Mouse (Mus musculus) stomach, embryonic 14.5 days (tissue): ENCODE measurements around the gene Chchd3. TPM values are rescaled to one million over a fixed set of nuclear protein-coding genes. Genes with fewer than 3 reads are reported as not detected.

ENCODE experiments used
- ATAC-seq: fragments of 200-750 bp; cut with Nextera tagmentation; 2 replicates; pipeline ENCODE4 v1.8.0; 2017; ENCODE audit warnings: low read depth, moderate TSS enrichment; ENCODE audit not compliant: insufficient number of reproducible peaks, insufficient read depth, low FRiP score
- H3K27ac ChIP-seq: fragments of 300-500 bp; sonication (generic); 2 replicates; pipeline ENCODE4 v1.5.1; 2014; ENCODE audit warnings: mild to moderate bottlenecking, low read length, moderate library complexity, mixed read lengths
- H3K27me3 ChIP-seq: fragments of 300-500 bp; sonication (generic); 2 replicates; pipeline ENCODE4 v1.6.1; 2014; ENCODE audit warnings: low read length, control low read depth, mixed read lengths; ENCODE audit not compliant: control insufficient read depth, insufficient read depth
- H3K36me3 ChIP-seq: fragments of 300-500 bp; sonication (generic); 2 replicates; pipeline ENCODE4 v1.6.1; 2014; ENCODE audit warnings: mild to moderate bottlenecking, control low read depth, low read length, moderate library complexity, mixed read lengths; ENCODE audit not compliant: control insufficient read depth, insufficient read depth
- H3K4me1 ChIP-seq: fragments of 300-500 bp; sonication (generic); 2 replicates; pipeline ENCODE4 v1.6.1; 2014; ENCODE audit warnings: low read length, control low read depth, mixed read lengths; ENCODE audit not compliant: control insufficient read depth, insufficient read depth
- H3K4me2 ChIP-seq: fragments of 300-500 bp; sonication (generic); replicated peaks from 2 replicates; pipeline ENCODE4 v1.6.1; 2014; ENCODE audit warnings: low read depth, low read length, control low read depth
- H3K4me3 ChIP-seq: fragments of 300-500 bp; sonication (generic); 2 replicates; pipeline ENCODE4 v1.5.1; 2014; ENCODE audit warnings: low read depth, low read length, control low read depth
- H3K9ac ChIP-seq: fragments of 300-500 bp; sonication (generic); replicated peaks from 2 replicates; pipeline ENCODE4 v1.6.1; 2014; ENCODE audit warnings: low read depth, mild to moderate bottlenecking, control low read depth, low read length, moderate library complexity, mixed read lengths
- H3K9me3 ChIP-seq: fragments of 300-500 bp; sonication (generic); 2 replicates; pipeline ENCODE4 v1.6.1; 2016; ENCODE audit warnings: low read depth, low read length, control low read depth; ENCODE audit not compliant: control insufficient read depth
- WGBS: fragments of 180-500 bp; shearing (Covaris S2); extraction: QIAGEN DNeasy Blood & Tissue Kit; methylation state at CpG from one replicate; pipeline ENCODE4 v1.1.7; 2014; 5-methylcytosine and 5-hydroxymethylcytosine counted together
- polyA plus RNA-seq: library from polyadenylated mRNA; unstranded; fragments of >200 nt; fragmentation: Nextera tagmentation; extraction: Ambion mirVana; gene quantifications from 2 replicates; pipeline ENCODE4 v1.2.1, GENCODE M21; 2014

Chchd3 gene
- polyA plus RNA-seq, 1 experiment from 2014 or later = 96.4 TPM

DNA sequence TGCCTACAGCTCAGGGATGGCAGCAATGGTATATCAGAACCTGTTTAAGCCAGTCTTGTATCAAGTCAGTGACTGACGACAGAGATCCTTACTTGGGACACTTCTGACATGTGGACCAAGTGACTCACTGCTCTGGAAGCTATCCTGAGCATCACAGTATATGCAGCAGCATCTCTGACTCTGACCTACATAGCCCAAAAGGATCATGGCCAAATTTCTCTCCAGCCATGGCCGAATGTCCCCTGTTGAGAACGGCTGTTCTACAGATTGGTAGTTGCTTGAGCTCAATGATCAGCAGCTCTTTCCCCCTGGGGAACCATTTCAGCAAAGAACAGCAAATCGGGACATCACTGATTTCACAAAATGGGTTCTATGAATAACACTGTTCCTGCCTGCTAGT is 161.0 kb downstream of the Chchd3 start:
- WGBS = 92% methylated on average over 4 of the region's 4 CpGs
- Histone ChIP-seq H3K4me3 (no peak overlapping the region), H3K4me2 (no peak overlapping the region), H3K9me3 (no peaks in the 10 kb centered on the region), H3K27ac (no peak overlapping the region), H3K4me1 (no peaks in the 10 kb centered on the region), H3K36me3 (no peaks in the 10 kb centered on the region), H3K9ac (no peak overlapping the region), H3K27me3 (no peaks in the 10 kb centered on the region)
- ATAC-seq = no peak

DNA sequence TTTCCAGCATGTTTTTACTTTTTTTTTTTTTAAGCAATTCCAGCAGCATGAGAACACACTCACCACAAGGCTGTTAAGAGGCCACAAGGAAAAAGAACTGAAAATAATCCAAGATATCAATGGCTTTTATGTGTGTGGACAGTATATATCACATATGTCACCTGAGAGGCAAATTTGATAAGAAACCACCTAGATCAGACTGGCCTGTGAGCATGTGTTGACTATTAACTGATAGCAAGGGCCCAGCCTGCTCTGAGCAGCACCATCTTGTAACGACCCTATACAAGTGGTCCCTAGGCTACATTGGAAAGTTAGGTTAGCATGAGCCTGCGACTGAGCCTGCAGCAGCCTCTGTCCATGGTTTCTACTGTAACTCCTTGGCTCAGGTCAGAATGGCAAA is 166.0 kb downstream of the Chchd3 start:
- Histone ChIP-seq H3K4me3 (no peak overlapping the region), H3K27me3 (no peaks in the 10 kb centered on the region), H3K4me1 (no peaks in the 10 kb centered on the region), H3K36me3 (no peaks in the 10 kb centered on the region), H3K4me2 (no peak overlapping the region), H3K9ac (no peak overlapping the region), H3K9me3 (no peaks in the 10 kb centered on the region), H3K27ac (no peak overlapping the region)
- 76% methylated on average over 2 of the region's 2 CpGs for WGBS
- no peak for ATAC-seq

DNA sequence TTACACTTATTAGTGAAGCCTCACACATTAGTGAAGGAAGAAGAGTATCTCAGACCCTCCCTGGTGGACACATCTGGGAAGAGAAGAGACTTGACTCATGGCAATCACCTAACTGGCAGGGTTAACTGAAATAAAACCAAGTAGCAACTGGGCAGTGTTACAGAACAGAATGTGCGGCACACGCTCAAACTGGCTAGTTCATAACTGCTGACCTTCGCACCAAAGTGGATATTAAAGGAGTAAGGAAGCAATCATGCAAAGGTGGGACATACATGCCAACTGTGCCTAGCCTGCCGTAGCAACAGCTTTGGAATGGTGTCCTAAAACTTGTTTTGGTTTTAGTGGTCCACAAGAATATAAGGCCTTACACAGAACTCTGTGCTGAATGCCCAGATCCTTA is 169.3 kb downstream of the Chchd3 start:
- Histone ChIP-seq H3K4me3 (no peak overlapping the region), H3K4me1 (no peaks in the 10 kb centered on the region), H3K4me2 (no peak overlapping the region), H3K9ac (no peak overlapping the region), H3K27me3 (no peaks in the 10 kb centered on the region), H3K9me3 (no peaks in the 10 kb centered on the region), H3K27ac (no peak overlapping the region), H3K36me3 (no peaks in the 10 kb centered on the region)
- ATAC-seq = no peak
- 95% methylated on average over 4 of the region's 4 CpGs for WGBS

DNA sequence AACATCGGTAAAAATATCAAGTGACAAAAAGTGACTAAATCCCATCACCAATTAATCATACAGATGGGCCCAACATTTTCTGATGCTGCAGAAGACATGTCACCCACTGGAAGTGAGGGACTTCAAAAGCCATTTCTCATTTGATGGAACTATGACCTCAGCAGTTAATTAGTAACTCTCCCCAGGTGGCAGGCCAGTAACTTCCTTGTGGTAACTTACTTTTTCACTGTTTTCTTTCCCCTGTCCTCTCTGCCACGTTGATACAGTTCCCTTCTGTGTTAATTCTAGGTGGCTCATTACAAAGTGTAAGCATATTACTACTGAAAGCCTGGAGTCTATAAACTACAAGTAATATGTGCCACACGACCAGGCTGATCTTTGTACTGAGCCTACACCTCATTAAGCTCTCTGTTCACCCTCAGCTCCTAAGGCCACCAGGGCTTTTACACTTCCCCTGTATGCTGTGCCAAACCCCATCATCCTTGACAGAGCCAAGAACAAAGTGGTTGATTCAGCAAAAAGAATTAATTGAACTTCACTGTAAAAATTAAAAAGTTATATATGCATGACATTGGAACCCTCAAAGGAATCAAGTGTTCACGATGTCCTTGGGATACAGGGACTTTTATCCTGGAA is 171.0 kb downstream of the Chchd3 start:
- no peak for ATAC-seq

DNA sequence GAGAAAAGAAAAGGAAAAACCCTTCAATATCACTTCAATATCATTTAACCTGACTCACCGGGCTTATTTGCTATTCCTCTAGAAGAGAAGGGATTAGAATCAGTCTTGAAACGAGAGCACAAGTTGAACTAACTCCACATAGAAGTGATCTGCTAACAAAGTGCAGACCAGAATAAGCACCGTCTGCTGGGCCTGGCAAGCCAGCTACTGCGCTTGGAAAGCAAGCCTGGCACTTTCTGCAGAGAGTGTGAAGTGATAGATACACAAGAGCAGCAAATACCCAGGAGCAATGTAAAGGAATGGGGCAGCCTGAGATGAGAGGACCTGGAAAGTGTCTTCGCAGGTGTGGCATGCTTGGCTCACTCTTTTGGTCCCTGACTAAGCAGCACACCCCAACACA is 181.5 kb downstream of the Chchd3 start:
- no peaks in the 10 kb centered on the region for H3K9me3 ChIP-seq
- no peak overlapping the region for H3K4me2 ChIP-seq
- no peak overlapping the region for H3K4me3 ChIP-seq
- no peak overlapping the region for H3K9ac ChIP-seq
- WGBS = 76% methylated on average over 5 of the region's 5 CpGs
- no peaks in the 10 kb centered on the region for H3K36me3 ChIP-seq
- H3K4me1 ChIP-seq = no peaks in the 10 kb centered on the region
- no peak for ATAC-seq
- no peaks in the 10 kb centered on the region for H3K27me3 ChIP-seq
- no peak overlapping the region for H3K27ac ChIP-seq

More for the DNA sequence above, 171.0 kb downstream of the Chchd3 start:
- 61% methylated on average over 4 of the region's 4 CpGs for WGBS
- Histone ChIP-seq H3K9me3 (no peaks in the 10 kb centered on the region), H3K36me3 (no peaks in the 10 kb centered on the region), H3K4me1 (no peaks in the 10 kb centered on the region), H3K27ac (no peak overlapping the region), H3K27me3 (no peaks in the 10 kb centered on the region), H3K9ac (no peak overlapping the region), H3K4me2 (no peak overlapping the region), H3K4me3 (no peak overlapping the region)

DNA sequence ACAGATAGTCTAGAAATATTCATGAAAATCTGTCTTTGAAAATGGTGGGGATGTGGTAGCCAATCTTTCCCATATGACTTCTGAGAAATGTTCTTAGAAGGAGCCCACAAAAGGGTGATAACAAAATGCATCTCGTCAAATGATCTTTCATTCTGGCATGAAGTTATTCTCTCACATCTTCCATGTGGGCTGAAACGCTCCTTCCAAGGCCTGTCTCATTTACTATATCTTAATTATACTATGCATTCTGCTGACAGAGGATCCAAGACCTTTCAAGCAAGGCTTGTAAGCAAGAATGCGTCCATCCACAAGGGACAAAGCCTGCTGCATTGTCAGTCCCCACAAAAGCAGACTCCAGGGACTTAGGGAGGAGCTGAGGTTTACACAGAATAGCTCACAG is 185.9 kb downstream of the Chchd3 start:
- H3K4me3 ChIP-seq = no peak overlapping the region
- H3K36me3 ChIP-seq = no peaks in the 10 kb centered on the region
- H3K4me1 ChIP-seq = no peaks in the 10 kb centered on the region
- H3K4me2 ChIP-seq = no peak overlapping the region
- no peaks in the 10 kb centered on the region for H3K9me3 ChIP-seq
- H3K27ac ChIP-seq = no peak overlapping the region
- WGBS = 79% methylated on average over 3 of the region's 3 CpGs
- H3K27me3 ChIP-seq = no peaks in the 10 kb centered on the region
- no peak for ATAC-seq
- no peak overlapping the region for H3K9ac ChIP-seq

DNA sequence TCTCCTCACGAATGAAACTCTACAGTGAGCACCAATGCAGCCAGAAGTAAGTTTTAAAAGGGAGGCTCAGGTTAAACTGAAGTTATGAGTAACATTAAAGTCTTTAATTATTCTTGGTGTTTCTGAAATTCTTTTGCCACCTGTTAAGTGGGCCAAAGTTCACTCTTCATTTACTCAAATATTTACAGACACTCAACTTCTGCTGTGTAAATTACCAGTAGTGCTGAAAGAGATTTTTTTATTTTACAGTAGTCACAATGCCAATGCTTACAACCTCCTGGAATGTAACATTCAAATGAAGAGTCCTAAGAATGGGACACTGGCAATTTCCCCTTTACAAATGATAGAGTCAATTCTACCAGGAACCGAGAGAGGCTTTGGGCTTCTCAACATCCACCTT is 187.3 kb downstream of the Chchd3 start:
- no peak for ATAC-seq
- no peak overlapping the region for H3K27ac ChIP-seq
- H3K27me3 ChIP-seq = no peaks in the 10 kb centered on the region
- WGBS = 81% methylated on average over 2 of the region's 2 CpGs
- no peak overlapping the region for H3K4me2 ChIP-seq
- H3K36me3 ChIP-seq = no peaks in the 10 kb centered on the region
- no peak overlapping the region for H3K4me3 ChIP-seq
- H3K4me1 ChIP-seq = no peaks in the 10 kb centered on the region
- no peaks in the 10 kb centered on the region for H3K9me3 ChIP-seq
- H3K9ac ChIP-seq = no peak overlapping the region

DNA sequence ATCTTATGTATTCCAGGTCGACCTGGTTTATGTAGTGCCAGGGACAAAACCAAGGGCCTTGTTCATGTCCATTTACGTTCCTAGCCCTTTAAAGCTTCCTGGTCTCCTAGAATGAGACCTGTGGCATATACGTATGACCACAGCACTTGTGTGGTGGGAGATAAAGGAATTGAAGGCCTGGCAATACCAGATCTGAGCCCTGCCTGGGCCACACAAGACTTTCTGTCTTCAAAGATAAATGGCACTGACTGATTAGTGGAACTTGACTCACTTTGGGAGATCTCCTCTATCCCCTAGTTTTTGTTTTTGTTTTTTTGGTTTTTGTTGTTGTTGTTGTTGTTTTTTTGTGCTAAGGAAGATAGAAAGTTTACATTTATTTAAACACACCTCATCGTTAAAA is 209.1 kb downstream of the Chchd3 start:
- H3K9me3 ChIP-seq = no peaks in the 10 kb centered on the region
- WGBS = 85% methylated on average over 4 of the region's 4 CpGs
- no peak overlapping the region for H3K27ac ChIP-seq
- H3K9ac ChIP-seq = no peak overlapping the region
- no peaks in the 10 kb centered on the region for H3K4me1 ChIP-seq
- H3K36me3 ChIP-seq = no peaks in the 10 kb centered on the region; the same call in 1 of the 2 replicates
- ATAC-seq = peak; percentile 46; the same call in 1 of the 2 replicates
- H3K27me3 ChIP-seq = no peaks in the 10 kb centered on the region
- H3K4me2 ChIP-seq = no peak overlapping the region
- no peak overlapping the region for H3K4me3 ChIP-seq

DNA sequence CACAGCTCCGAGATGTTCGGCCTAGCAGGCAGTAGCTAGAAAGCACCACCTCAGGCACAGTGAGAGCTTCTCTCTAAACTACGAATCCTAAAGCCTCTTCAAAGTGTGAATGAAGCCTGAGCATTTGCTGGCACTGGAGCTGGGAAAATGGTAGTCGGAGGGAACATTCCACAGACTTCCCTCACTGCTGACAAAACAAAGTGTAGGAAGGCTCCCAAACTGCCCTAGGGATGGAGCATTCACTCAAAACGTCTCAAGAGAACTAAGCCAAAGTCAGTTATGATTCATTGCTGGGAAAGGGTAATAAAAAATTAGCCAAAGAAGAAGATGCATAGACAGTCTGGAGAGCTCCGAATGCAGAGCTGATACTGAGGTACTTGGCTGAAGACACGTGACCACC is 211.1 kb downstream of the Chchd3 start:
- H3K9me3 ChIP-seq = no peaks in the 10 kb centered on the region
- no peak overlapping the region for H3K27ac ChIP-seq
- WGBS = 84% methylated on average over 7 of the region's 7 CpGs
- ATAC-seq = no peak
- no peaks in the 10 kb centered on the region; the same call in 1 of the 2 replicates for H3K36me3 ChIP-seq
- H3K27me3 ChIP-seq = no peaks in the 10 kb centered on the region
- no peak overlapping the region for H3K9ac ChIP-seq
- H3K4me2 ChIP-seq = no peak overlapping the region
- H3K4me3 ChIP-seq = no peak overlapping the region
- no peaks in the 10 kb centered on the region for H3K4me1 ChIP-seq
